Mouse (Mus musculus) embryonic fibroblast, embryonic 13.5 days (primary cell): ENCODE results near the gene Wdr70.

Experiments
- CTCF ChIP-seq: IDR thresholded peaks from 2 replicates; pipeline ENCODE4 v1.5.1; 2011; ENCODE audit warnings: mild to moderate bottlenecking, control low read depth, low read length, moderate library complexity, borderline replicate concordance; ENCODE audit not compliant: insufficient read depth
- POLR2A ChIP-seq: IDR thresholded peaks from 2 replicates; pipeline ENCODE4 v1.6.1; 2011; ENCODE audit warnings: low read depth, mild to moderate bottlenecking, control low read depth, low read length, moderate library complexity

DNA sequence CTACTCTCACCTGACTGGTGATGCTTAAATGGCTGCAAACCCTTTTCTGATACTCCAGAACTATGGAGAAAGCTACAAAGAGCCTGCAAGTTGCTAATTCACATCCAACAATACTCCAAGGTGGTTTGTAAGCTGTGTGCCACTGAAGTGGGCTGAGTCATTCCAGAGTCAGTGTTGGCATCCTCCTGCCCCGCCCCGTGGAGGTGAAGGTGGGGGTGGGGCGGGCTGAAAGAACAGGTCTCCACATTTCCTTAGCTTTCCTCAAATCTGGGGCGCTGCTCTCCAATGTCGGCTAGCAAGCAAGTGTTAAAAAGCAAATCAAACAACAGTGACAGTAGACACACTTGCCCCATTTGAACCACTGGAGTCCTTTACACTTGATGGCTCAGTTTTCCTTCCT, 208.7 kb downstream of the Wdr70 start:
- TF ChIP-seq POLR2A (no peak), CTCF (no peak)
